Mouse (Mus musculus) forelimb bud, embryonic 11.5 days (tissue): ENCODE results near the gene Urah.

Source experiments
- DNase-seq: peaks from one replicate; pipeline ENCODE4 v3.0.0-alpha.2; 2012; ENCODE audit warnings: low read depth, low spot score

The Urah gene

DNA sequence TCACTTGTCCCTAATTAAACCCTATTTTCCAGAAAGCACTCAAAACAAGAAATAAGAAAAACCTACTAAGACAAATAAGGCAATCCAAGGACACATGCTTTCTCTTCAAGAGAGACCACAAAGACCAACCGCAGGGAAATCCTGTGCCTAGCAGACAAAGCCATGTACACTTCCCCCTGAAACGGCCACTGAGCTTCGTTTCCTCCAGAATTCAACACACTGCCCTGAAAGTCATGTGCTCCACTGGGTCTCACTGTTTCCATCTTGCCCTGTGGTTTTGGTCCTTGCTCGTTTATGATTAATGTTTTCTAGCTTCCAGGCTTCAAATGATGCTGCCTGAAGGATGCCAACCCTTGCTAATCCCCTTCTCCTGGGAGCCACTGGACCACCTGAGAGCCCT, 39.4 kb downstream of the Urah start:
- DNase-seq, result no peak

DNA sequence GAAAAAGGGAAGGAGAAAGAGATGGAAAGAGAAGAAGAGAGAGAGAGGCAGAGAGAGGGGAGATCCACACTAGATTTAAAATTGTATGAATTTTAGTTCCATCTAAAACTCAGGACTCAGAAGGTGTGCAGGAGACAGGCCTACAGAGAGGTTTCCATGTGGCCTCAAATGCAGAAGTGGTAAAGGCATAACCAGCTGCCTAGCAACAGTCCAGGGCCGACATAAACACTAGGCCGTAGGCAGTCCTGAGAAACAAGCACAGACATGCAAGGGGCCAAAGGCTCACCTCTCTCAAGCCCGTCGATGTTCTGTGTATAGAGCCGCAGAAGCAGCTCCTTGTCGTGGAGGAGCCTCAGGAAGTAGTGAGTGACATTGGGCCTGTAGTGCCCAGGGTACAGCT, 42.5 kb downstream of the Urah start:
- DNase-seq, result no peak

DNA sequence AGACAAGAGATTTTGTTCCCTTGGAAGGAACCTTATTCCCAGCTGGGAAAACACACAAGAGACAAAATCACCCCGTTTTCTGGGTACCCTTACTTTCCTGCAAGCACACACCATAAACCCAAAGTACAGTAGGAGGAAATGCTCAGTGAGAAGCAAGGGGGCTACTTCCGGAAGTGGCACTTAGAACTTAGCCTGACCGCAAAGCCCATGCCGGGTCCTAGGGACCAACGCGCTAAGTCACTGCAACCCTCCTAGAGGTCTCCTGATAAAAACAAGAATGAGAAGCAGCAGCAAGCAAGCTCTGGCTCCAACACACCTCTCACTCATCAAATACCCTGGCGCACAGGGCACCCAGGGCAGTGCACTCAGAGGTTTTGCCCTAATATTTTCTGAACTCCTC, 44.5 kb downstream of the Urah start:
- no peak for DNase-seq

DNA sequence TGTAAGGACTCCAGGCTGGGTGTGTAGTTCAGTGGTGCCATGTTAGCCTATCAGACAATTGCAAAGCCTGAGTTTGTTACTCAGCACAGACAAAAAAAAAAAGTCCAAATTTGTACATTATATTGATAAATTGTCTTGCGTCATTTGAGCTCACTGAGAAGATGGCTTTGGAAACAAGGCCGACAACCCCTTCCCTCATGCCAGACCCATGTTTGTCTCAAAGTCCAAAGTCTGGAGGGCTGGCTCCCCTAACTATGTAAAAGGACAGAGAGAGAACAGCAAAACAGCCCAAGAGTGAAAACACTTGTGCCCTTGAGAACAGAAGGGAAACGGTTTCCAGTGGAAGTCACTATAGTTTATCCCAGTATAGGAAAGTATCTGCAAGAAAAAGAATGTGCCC, 45.6 kb downstream of the Urah start:
- no peak for DNase-seq

DNA sequence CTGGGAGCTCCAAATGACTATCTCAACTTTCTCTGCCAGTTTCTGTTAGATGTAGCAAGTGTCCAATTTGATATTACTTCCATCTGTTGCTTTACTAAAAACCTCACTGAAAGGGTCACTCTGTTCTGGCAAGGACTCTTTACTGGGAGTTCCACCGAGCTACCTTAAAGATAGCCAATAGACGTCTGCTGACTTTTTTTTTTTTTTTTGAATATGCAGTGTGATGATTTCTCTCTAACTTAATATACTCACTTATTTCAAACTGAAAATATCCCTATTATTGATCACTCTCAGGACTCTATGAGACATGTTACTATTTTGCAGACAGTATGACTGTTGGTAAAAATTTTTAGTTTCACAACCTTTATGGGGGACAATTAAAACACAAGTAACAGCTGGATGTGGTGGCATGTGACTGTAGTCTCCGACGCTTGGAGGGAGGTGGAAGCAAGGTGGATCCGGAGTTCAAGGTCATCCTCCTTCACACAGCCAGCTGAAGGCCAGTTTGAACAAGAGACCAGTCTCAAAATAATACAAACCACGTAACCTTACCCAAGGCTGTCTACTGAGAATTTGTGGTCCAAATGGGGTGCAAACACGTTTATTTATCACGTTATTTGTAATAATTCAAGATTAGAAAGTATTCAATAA, 46.2 kb downstream of the Urah start:
- DNase-seq, result no peak

DNA sequence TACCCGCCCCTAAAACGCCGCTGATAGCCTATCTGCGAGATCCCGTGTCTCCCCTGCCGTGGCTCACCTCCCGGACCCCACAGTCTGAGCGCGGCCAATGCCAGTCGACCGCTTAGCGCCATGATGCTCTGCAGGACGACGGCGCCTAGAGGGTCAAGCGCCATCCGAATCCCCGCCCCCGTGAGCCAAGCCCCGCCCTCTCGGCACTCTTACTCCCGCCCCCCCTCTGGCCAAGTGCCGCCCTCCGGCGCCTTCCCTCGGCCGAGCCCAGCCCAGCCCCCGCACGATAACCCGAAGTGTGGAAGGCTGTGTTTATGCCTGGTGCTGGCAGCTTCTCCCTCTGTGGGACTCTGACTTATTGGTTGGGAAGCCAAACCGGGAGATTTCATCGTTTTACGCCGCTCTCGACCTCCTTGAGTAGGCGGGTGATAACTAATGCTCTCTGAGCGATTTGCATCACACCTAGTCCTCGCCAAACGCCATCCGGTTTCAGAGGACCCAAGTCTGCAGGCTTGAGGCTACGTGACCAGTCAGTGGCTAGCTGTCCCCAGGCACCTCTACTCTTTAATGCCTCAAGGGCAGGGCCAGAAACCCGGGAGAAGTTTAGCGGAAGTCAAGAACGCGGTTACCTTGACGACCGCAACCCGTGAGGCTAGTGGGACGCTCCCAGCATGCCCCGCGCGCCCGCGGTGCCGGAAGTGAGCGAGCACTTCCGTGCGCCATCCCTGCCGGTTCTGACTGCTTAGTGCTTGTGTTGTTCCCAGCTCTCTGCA, 47.1 kb downstream of the Urah start, which contains the start of the genes Psmd13 and Sirt3:
Psmd13 (plus strand) TSS at position 273 of the 773 bp plus-strand sequence.
Sirt3 (minus strand) TSS at position 614 of the 773 bp plus-strand sequence.
- DNase-seq, result peak; percentile 94

DNA sequence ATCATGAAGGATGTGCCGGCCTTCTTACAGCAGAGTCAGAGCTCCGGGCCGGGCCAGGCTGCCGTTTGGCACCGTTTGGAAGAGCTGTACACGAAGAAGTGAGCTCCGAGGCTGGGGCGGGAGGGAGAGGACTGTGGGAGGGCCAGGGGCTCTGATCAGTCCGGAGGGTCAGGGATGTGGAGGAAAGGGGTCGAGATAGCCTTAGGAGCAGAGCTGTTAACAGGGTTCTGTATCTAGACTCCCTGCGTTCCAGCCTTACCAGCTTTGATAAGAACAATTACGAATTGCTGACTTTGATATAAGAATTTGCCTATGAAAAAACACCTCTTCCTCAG, 47.6 kb downstream of the Urah start:
- DNase-seq, result no peak
